Mouse (Mus musculus): Measurements from ENCODE around the gene Odf3b. TPM values are rescaled to one million over a fixed set of nuclear protein-coding genes. Genes with fewer than 3 reads are reported as not detected.

Gene Odf3b
- total RNA-seq, 2 experiments from 2014 or later: 1.4 to 1.5 TPM

DNA sequence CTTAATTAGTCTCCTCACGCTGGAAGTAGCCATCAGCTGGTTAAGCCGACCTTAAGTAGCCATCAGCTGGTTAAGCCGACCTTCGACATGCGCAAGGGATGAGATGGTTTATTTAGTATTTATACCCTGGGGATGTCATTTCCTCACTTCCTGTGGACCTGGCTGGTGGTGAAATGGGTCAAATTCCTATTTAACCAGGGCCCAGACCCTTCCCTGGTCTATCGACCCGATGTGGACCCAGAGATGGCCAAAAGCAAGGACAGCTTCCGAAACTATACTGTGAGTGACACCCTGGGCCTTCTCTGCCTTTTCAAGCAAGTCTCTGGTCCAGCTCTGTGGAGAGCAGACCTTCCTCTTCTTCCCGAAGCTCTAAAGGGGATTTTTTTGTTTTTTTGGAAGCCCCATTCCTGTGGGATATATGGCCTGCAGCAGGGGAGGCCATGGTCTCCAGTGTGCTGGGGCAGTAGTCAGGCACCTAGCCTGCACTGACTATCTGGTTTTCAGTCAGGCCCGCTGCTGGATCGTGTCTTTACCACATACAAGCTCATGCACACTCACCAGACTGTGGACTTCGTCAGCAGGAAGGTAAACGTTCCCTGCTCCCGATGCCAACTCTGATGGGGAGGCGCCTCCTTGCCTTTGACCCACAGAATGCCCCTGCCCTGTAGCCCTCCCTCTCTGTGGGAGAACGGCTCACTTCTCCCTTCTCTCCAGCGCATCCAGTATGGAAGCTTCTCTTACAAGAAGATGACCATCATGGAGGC lies 44.1 kb downstream of the Odf3b start:
- DNase-seq: no peak

DNA sequence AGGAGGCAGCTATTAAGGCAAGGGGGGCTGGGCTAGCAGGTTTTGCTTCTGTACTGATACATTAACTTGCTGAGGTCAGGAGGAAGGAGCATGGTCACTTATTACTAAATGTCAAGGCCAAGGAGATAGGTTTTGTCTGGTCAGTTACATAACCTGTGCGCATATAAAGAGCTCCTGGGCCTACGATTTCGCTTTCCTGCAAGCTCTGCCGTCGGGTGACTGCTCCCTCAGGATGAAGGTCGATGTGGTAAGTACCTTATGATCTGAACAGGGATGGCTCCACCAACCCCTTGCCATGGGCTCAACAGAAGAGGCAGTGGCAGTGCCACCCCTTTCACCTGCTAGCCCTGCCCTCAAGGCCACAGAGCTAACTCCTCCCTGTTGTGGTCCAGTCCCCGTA lies 44.8 kb downstream of the Odf3b start, which contains the start of gene Miox:
Gene Miox, plus strand, starts transcription at position 128 of the 400 bp plus-strand sequence.
- no peak for DNase-seq

Other genes with a start within 250 kb of the Odf3b start
- gene Mapk12, start 238.6 kb downstream of the Odf3b start, total RNA-seq (2021): 10 to 100 TPM; 10.1 to 19.3 TPM
- 1 to 10 TPM; 5.1 to 7.3 TPM for gene Mapk11, start 229.7 kb downstream of the Odf3b start, total RNA-seq (2021)
- gene Plxnb2, start 198.5 kb downstream of the Odf3b start, total RNA-seq (2021): 100 to 1,000 TPM in 1 of 2 experiments, 10 to 100 TPM in 1; 96.8 to 105 TPM
- 1 to 10 TPM; 4.7 to 7.4 TPM for gene Dennd6b, start 182.8 kb downstream of the Odf3b start, total RNA-seq (2021)
- gene Ppp6r2, start 167.7 kb downstream of the Odf3b start, total RNA-seq (2021): 10 to 100 TPM; 41.8 to 52.0 TPM
- gene Sbf1, start 64.0 kb downstream of the Odf3b start, total RNA-seq (2021): 10 to 100 TPM; 80.3 to 85.7 TPM
- not detected for gene Adm2, start 56.6 kb downstream of the Odf3b start, total RNA-seq (2021)
- gene Miox, start 44.9 kb downstream of the Odf3b start, total RNA-seq (2021): 1 to 10 TPM; 1.8 to 3.3 TPM
- gene Lmf2, start 23.6 kb downstream of the Odf3b start, total RNA-seq (2021): 10 to 100 TPM; 38.6 to 41.9 TPM
- 100 to 1,000 TPM in 1 of 2 experiments, 10 to 100 TPM in 1; 89.2 to 103 TPM for gene Ncaph2, start 23.6 kb downstream of the Odf3b start, total RNA-seq (2021)
- 10 to 100 TPM; 34.7 to 43.7 TPM for gene Sco2, start 5.4 kb downstream of the Odf3b start, total RNA-seq (2021)
- gene Tymp, start 2.2 kb downstream of the Odf3b start, total RNA-seq (2021): 1 to 10 TPM; 3.4 to 9.8 TPM
- gene Klhdc7b, start 5.6 kb upstream of the Odf3b start, total RNA-seq (2021): under 1 TPM in 1 of 2 experiments, not detected in 1; 0.06 TPM
- gene Syce3, start 31.2 kb upstream of the Odf3b start, total RNA-seq (2021): not detected
- 100 to 1,000 TPM; 554 to 660 TPM for gene Cpt1b, start 46.6 kb upstream of the Odf3b start, total RNA-seq (2021)
- gene C730034F03Rik, start 50.3 kb upstream of the Odf3b start, total RNA-seq (2021): 1 to 10 TPM; 2.5 to 3.5 TPM
- 1 to 10 TPM; 5.6 to 9.2 TPM for gene Gm44502, start 50.4 kb upstream of the Odf3b start, total RNA-seq (2021)
- 100 to 1,000 TPM; 106 to 128 TPM for gene Chkb, start 50.6 kb upstream of the Odf3b start, total RNA-seq (2021)
- 10 to 100 TPM in 1 of 2 experiments, 1 to 10 TPM in 1; 6.9 to 12.7 TPM for gene Mapk8ip2, start 74.6 kb upstream of the Odf3b start, total RNA-seq (2021)
- 10 to 100 TPM; 26.6 to 29.5 TPM for gene Arsa, start 98.1 kb upstream of the Odf3b start, total RNA-seq (2021)
- gene Shank3, start 120.3 kb upstream of the Odf3b start, total RNA-seq (2021): 10 to 100 TPM; 54.1 to 67.5 TPM
- gene Acr, start 189.0 kb upstream of the Odf3b start, total RNA-seq (2021): under 1 TPM; 0.45 to 0.76 TPM
- gene Rabl2, start 212.6 kb upstream of the Odf3b start, total RNA-seq (2021): 10 to 100 TPM in 1 of 2 experiments, 1 to 10 TPM in 1; 9.2 to 11.1 TPM

All from adrenal gland, postnatal 10 days (tissue).